Mouse (Mus musculus) retina, embryonic 14.5 days (tissue): ENCODE measurements around the gene Med20.
"Not testable (repeated sequence)": the region's sequence is repeated elsewhere in the genome, so short reads cannot be mapped to it uniquely, and the experiment has no call there.

Source experiments
- DNase-seq: peaks from one replicate; pipeline ENCODE4 v3.0.0-alpha.2; 2015; ENCODE audit warnings: low spot score

Gene Med20

DNA sequence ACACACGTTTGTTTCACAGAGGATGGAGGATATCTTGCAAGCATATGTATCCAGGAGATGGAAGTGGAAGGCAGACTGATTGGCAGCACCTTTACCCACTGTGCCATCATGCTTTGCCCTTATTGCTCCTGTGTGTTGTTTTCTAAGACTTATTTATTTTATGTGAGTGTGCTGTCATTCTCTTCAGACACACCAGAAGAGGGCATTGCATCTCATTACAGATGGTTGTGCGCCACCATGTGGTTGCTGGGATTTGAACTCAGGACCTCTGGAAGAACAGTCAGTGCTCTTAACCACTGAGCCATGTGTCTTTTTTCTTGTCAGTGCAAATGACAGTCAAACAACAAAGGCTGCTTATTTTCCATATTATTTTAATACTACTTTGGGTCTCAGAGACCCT lies 16.4 kb downstream of the Med20 start:
- DNase-seq = no peak

DNA sequence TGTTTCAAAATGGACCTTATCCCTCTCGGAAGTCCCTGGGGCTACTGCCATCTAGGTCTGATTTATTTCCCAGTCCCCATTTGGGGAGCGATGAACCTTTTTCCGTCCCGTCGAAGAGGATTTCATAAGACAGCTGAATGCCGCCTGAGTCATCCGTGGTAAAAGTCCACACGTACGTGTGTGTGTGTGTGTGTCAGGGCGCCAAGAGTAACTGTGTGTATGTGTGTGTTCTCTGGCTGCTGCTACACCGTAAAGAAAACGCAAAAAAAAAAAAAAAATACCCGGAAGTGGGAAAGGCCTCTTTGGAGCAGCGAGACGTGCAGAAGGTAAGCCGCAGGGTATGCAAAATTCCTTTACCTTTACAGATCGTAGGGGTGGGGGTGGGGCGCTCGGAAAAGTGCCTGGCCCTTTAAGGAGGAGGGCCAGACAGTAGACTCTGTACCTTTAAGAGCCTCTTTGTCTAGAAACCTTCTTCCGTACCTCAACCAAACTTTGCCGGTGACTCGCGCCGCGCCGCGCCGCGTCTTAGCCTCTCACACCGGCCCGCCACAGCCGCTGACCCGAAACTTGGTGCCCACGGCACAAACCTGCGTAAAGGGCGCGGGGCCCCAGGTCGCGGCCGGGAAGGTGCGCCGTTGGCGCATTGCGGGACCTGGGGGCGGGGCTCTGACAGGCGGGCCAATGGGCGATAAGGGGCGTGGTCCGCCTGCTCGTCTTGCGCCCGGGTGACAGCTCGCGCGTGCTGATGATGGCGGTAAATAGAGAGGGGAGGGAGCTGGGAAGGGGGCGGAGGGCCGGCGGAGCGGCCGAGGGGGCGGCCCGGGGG lies 17.7 kb downstream of the Med20 start:
- DNase-seq = peak; percentile 96

DNA sequence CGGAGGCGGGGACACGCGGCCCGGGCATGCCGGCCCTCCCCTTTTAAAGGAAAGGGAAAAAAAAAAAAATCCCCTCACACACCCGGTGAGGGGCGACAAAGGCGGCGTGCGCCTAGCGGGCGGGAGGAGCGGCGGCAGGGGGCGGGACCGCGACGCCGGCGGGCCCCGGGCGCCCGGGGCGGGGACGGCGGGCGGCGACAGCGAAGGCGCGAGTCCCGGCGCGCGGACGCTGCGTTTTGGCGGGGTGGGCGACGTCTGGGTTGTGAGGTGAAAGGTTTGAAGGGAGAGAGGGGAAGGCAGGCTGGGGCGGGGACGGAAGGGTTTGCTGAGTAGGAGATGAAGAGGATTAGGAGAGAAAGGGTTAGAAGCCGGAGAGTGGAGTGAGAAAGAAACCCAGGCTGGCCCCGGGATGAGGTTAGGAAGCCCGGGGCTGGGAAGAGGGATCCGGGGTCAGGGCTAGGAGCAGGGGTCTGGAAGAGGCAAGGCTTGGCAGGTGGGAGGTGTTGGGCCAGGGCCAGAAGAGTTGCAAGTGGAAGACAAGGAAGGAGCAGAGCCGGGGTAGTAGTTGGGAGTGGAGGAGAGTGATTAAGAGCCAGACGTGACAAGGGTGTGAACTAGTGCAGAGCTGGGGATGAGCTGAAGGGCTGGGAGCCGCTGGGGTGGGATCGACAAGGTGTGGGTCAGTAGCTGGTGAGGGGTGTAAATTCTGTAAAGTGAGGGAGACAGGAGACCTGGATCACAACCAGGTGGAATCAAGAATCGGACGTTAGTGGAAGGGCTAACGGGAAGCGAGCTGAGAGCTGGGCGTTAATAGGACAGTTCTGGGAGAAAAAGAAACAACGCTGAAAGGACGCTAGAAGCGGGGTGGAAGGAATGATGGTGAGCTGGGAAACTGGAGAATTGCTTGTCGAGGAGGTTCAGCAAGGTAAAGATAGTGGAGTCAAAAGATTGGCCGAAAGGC lies 18.6 kb downstream of the Med20 start:
- no peak for DNase-seq

DNA sequence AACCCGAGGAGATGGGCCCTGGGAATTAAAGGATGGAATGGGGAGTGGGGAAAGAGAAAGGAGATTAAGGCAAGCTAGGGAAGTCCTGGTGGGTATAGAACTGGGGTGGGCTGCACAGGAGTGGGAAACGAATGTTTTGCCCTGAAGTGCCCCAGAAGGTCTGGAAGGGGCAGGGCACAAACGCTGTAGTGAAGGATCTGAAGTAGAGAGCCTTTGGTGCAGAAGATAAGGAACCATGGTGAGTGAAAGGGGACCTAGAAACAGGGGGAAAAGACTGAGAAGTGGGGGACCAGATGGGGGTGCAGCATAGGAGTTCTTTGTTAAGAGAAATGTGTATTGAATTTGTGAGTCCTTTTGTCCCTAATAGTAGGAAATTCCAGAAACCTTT lies 19.3 kb downstream of the Med20 start, which contains the start of gene Usp49:
Gene Usp49 (plus strand): TSS at position 13 of the 388 bp plus-strand sequence.
- DNase-seq = no peak

DNA sequence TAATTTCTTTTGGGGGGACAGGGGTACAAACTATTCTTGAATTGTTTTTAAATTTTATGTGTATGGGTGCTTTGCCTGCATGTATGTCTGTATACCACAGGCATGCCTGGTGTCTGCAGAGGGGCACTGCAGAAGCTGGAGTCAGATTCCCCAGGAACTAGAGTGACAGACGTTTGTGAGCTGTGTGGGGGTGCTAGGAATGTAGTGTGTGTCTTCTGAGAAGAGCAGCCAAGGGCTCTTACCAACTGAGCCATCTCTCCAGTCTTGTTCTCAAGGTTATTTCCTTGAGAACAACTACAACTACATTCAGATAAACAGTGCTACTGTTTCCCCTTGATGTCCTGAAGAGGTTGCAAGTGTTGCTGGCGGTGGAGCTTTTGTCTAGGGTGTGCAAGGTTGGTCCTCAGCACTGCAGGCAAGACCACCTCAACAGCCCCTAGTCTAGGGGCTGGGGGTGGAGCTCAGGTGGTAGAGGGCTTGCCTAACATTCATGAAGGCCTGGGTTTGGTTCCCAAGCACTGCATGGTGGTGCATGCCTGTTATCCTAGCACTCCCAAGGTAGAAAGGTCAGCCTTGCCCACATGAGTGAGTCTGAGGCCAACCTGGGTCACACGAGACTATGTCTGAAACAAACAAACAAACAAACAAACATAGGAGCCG lies 20.9 kb downstream of the Med20 start:
- no peak for DNase-seq

DNA sequence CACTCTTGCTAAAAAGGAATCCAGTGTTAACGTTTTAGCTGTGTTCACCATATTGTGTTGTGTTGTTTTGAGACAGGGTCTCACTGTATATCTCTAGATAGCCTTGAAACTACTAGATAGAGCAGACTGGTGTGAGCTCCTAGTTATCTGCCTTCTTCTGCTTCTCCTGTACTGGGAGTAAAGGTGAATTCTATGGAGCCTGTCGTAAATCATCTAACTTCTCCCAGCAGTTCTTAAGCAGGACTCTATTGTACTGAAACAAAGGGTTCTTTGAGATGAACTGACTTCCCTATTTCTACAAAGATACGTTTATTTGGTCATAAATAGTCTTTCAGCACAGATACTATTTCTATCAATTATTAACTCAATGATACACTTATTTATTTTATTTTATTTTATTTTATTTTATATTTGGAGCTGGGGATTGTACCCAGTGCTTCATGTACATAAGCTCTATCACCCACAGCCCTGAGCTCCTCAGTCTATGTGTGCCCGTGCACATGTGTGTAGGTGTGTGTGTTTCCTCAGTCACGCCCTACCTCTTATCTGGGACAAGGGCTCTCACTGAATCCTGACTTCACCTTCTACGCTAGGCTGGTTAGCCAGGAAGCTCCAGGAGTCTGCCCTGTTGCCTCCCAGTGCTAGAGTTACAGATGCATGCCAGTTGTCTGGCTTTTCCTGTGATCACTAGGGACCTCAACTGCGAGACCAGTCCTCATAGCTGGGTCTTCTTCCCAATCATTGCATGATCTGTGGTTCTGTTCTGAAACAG lies 22.8 kb downstream of the Med20 start:
- no peak for DNase-seq

DNA sequence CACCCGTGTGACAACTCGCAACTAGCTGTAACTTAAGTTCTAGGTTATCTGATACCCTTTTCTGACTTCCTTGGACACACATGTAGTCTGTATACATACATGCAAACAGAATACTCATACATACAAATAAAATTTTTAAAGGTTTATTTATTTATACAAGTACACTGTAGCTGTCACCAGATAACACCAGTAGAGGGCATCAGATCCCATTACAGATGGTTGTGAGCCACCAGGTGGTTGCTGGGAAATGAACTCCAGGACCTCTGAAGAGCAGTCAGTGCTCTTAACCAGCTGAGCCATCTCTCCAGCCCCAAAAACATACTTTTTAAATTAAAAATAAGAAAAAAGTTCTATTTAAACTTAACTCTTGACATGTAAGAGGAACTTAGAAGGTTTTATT lies 31.6 kb downstream of the Med20 start:
- no peak for DNase-seq

DNA sequence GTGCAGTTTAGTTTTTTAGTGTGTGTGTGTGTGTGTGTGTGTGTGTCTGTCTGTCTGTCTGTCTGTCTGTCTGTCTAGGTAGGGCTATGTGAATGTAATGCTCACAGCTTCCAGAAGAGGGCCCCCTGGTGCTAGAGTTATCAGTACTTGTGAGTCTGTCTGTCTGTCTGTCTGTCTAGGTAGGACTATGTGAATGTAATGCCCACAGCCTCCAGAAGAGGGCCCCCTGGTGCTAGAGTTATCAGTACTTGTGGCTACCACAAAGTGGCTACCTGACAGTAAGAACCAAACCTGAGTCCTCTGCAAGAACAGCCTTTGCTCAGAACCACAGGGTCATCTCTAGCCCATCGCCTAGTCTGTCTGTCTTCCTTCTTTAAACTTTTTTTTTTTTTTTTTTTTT lies 35.3 kb downstream of the Med20 start:
- peak; percentile 84 for DNase-seq

DNA sequence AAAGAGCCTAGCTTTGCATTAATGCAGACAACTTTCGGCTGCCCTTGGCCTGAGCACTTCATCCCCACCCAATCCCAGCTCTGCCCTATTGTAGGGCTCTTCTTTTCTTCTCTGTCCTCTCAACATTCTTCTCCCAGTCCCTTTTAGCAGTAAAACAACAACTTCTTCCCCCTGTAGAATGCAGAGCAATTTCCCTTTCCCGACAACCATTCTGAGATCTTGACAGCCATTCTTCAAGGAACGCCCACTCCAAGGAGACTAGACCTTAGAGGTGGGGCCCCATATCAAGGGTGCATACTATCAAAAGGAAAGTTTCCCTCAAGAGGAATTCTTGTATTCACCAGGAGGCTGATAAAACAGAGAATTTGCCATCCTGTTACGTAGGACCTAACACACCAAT lies 37.6 kb downstream of the Med20 start:
- DNase-seq = no peak

DNA sequence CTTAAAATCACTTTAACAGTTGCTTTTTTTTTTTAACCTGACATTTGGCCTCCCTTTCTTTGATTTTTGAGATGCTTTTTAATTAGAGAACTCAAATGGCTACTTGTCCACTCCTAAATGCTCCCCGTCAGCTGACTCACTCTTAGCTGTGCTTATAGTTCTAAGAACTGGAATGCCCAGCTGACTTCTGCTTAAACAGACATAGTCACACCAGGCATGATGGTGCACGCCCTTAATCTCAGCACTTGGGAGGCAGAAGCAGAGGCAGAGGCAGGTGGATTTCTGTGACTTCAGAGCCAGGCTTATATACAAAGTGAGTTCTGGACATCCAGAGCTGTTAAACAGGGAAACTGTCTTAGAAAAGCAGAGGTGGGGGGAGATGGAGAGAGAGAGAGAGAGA lies 40.6 kb downstream of the Med20 start:
- no peak for DNase-seq

DNA sequence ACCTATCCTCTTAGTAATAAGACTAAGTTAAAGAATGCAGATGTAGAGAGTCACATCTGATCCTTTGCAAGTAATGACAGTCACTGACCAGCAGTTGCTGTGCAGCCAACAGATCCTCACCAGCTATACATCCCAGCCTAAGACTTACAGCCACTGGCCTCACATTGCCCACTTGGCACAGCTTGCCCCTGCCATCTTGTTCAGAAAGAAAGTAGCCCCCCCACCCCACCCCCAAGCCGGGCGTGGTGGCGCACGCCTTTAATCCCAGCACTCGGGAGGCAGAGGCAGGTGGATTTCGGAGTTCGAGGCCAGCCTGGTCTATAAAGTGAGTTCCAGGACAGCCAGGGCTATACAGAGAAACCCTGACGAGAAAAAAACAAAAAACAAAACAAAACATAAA lies 43.0 kb downstream of the Med20 start:
- DNase-seq = not testable (repeated sequence)

DNA sequence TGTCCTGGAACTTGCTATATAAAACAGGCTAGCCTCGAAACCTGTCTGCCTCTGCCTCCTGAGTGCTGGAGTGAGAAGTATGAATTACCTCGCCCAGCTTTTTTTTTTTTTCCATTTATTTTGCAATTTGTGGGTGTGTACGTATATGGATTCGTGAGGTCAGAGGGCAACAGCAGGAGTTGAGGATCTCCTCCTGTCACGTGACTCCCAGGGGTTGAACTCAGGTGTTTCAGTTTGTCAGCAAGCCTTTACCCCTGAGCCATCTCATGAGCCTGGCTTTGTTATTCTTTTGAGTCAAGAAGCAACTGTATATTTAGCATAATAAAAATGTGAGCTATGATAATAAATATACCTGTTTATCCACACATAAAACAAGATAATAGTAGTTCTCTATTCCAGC lies 44.3 kb downstream of the Med20 start:
- DNase-seq = no peak

DNA sequence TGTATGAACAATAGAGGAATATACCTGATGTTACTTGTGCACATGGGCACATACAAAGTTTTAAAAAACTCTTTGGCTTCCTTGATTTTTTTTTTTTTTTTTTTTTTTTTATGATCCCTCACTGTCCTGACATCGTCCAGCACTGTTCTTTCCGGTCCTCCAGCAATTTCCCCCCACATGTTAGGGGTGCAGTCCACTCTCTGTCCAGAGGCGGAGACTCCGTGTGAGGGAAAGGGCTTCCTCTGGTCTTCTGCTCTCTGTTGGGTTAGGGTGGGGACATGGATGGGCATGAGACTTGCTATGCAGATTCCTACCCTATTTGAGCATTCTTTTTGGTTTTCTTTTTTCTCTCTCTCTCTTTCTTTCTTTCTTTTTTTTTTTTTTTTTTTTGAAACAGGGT lies 46.5 kb downstream of the Med20 start:
- no peak for DNase-seq

DNA sequence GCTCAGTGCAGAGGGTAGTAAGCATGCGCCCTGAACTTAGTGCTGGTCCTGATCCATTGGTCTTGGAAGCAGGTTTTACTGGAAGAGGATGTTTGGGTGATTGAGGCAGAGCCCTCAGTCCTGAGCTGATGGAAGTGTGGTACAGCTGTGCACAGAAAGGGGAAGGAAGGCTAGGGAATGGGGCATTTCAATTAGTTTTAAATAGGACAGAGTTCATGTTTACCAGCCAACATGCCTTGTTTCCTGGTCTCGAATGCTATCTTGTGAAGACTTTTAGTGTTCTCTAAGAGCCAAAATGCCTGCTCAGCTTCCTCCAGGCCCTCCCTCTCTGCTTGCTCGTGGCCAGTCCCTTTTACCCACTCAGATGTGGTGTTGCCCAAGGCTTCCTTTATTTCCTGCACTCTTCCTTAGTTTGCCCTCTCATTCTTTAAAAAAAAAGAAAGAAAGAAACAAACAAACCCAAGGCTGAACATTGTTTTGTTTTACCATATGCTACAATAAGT lies 47.4 kb downstream of the Med20 start:
- no peak for DNase-seq

DNA sequence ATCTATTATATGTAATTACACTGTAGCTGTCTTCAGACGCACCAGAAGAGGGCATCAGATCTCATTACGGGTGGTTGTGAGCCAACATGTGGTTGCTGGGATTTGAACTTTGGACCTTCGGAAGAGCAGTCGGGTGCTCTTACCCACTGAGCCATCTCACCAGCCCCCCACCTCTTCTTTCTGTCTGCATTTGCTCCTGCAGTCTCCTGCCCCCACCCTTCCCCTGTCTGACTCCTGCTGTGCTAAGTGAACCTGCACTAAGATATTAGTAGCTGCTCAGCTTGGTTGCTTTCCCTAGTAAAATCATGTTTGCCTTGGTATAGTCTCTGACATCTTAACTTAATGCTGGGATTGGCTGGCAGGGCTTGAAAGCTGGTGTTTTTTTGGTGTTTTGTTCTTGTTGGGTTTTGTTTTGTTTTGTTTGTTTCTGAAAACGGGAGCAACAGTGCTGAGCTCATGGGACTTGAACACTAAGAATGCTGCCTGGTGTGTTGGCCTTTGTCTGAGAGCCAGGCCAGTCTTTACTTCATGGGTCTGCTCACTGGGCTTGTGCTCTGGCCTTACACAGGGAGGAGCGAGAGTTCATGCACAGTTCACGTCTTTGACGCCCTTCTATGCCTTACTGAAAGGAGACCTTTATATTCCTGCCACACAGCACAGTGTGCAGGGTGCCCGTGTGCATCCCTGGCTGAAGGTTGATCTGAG lies 51.8 kb downstream of the Med20 start:
- peak; percentile 78 for DNase-seq

DNA sequence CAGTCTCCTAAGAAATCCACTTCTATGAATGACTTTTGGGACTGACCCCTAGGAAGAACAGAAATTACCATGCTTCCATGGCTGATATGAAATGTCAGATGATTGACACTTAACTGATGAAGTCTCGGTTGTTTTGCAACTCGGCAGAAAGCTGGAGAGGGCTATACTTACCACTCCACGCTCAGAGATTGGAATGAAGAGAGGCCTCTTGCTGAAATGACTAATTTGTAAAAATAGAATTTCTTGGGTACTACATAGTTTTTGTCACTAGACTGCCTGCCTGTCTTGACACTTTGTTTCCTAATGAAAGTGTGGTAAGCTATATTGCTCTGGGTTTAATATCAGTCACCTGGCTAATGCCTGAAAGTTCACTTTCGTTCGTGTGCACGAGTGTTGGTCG lies 53.1 kb downstream of the Med20 start:
- no peak for DNase-seq

DNA sequence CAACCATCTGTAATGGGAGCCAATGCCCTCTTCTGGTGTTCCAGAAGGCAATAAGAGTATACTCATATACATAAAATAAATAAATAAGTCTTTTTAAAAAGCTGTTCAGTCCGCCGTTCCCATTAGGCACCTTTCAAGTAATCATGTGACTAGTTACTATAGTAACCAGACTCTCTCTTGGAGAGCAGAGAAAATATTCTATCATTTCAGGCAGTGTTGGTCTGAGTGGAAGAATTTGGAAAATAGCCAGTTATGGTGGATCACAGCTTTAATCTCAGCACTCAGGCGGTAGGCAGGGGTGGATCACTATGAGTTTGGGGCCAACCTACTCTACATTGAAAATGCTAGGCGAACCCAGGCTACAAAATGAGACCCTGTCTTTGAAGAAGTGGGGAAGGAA lies 57.8 kb downstream of the Med20 start:
- no peak for DNase-seq

DNA sequence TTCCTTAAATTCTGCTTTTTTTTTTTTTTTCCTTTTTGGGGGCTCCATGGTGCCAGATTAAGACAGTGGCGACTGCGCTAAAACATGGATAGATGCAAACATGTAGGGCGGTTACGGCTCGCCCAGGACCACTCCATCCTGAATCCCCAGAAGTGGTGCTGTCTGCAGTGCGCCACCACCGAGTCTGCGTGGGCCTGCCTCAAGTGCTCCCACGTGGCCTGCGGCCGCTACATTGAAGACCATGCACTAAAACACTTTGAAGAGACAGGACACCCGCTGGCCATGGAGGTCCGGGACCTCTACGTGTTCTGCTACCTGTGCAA lies 60.6 kb downstream of the Med20 start:
- no peak for DNase-seq

DNA sequence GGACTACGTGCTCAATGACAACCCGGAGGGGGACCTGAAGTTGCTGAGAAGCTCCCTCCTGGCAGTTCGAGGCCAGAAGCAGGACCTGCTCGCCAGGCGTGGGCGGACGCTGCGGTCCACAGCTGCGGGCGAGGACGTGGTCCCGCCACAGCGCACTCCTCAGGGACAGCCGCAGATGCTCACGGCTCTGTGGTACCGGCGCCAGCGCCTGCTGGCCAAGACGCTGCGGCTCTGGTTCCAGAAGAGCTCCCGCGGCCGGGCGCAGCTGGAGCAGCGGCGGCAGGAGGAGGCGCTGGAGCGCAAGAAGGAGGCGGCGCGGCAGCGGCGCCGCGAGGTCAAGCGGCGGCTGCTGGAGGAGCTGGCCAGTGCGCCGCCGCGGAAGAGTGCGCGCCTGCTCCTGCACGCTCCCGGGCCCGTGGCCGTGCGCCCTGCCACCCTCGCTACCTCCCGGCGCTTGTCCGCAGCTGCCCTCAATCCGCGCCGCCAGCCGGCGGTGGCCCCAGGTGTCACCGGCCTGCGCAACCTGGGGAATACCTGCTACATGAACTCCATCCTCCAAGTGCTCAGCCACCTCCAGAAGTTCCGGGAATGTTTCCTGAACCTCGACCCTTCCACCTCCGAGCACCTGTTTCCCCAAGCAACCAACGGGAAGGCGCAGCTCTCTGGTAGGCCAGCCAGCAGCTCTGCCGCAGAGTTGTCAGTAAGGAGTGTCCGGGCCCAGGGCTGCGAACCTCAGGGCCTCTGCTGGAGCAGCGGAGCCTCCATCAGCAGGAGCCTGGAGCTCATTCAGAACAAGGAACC lies 61.1 kb downstream of the Med20 start:
- DNase-seq = peak; percentile 78
